ENCODE assay signal across 12 mouse cellular contexts in the genomic region with DNA sequence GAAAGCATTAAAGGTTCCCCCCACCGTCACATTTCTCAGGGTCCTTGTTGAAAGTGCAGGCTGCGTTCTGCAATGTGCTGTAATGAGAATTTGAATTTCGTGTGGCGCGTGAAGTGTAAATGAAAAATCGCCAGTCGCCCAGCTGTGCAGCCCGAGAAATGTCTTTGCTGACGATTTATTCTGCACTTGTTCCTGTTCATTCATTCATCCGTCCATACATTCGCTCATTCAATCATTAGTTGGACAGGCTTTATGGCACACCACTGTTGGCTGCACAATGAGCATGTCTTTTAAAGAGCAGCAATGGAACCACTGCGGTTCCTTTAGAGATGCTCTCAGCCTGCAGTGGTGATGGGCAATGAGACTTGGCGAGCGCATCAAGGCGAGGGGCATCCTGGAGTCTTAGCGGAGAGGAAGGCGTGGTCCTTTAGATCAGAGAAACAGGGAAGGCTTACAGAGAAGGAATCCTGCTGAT. TPM values are rescaled to one million over a fixed set of nuclear protein-coding genes. Genes with fewer than 3 reads are reported as not detected.
DNase-seq lines count a peak whose midpoint lies in the region; ATAC-seq and TF ChIP-seq lines count a peak whose summit lies in the region.
"Had no signal": no experiment of that assay in that cellular context is flagged by ENCODE, and none has a peak within 500 bp of the region (broad histone marks: within the 10 kb centered on the region; RNA-seq: fewer than 3 reads in every experiment).

No protein-coding gene starts in this region.

- no peak for TF ChIP-seq POLR2A in kidney, adult 2 months (IDR thresholded peaks at IDR 0.05; ENCODE audit: low read depth, low read length)

- peaks cover 10% of the 10 kb centered on the region; the same call in 1 of the 2 replicates for H3K4me1 ChIP-seq in kidney, adult 2 months (ENCODE audit: control insufficient read depth, insufficient read depth, low read length)
- H3K4me1 ChIP-seq in forebrain, embryonic 16.5 days (replicated peaks; ENCODE audit: control insufficient read depth, insufficient read depth, low read length): peaks cover 25% of the 10 kb centered on the region
- peaks cover 66% of the 10 kb centered on the region for H3K4me1 ChIP-seq in midbrain, embryonic 10.5 days
- H3K4me1 ChIP-seq in neural tube, embryonic 14.5 days (ENCODE audit: control insufficient read depth, insufficient read depth, low read length): peaks cover 28% of the 10 kb centered on the region
- H3K4me1 ChIP-seq in kidney, embryonic 14.5 days (ENCODE audit: control insufficient read depth, insufficient read depth, low read length): peaks cover 10% of the 10 kb centered on the region; the same call in 1 of the 2 replicates

- WGBS in kidney, adult 2 months: 86% methylated on average over 17 of the region's 17 CpGs
- 7% methylated on average over 17 of the region's 17 CpGs for WGBS in forebrain, embryonic 16.5 days
- 56% methylated on average over 17 of the region's 17 CpGs for WGBS in midbrain, embryonic 10.5 days
- WGBS in neural tube, embryonic 14.5 days: 13% methylated on average over 17 of the region's 17 CpGs
- WGBS in kidney, embryonic 14.5 days: 82% methylated on average over 17 of the region's 17 CpGs

- peak overlapping the region; percentile 45 for H3K4me2 ChIP-seq in forebrain, embryonic 16.5 days (ENCODE audit: low read length)
- H3K4me2 ChIP-seq in neural tube, embryonic 14.5 days (ENCODE audit: low read depth, low read length): peak overlapping the region; percentile 23; the same call in 1 of the 2 replicates
- no peak overlapping the region for H3K4me2 ChIP-seq in kidney, embryonic 14.5 days (replicated peaks; ENCODE audit: low read depth, low read length)
- H3K4me2 ChIP-seq: liver, embryonic 13.5 days had no signal

- no peak for TF ChIP-seq CTCF in kidney, adult 2 months (conservative IDR thresholded peaks at IDR 0.05; ENCODE audit: insufficient read depth, insufficient read length, low read depth, low read length)

- no peaks in the 10 kb centered on the region for H3K27me3 ChIP-seq in kidney, adult 2 months (replicated peaks; ENCODE audit: control insufficient read depth, insufficient read depth, low read length)
- H3K27me3 ChIP-seq in forebrain, embryonic 16.5 days (replicated peaks; ENCODE audit: control insufficient read depth, insufficient read depth, low read length): no peaks in the 10 kb centered on the region
- H3K27me3 ChIP-seq in midbrain, embryonic 10.5 days (ENCODE audit: low read depth, poor library complexity, severe bottlenecking): peaks cover 12% of the 10 kb centered on the region; the same call in 1 of the 2 replicates
- H3K27me3 ChIP-seq in neural tube, embryonic 14.5 days (ENCODE audit: control insufficient read depth, insufficient read depth, low read length): no peaks in the 10 kb centered on the region
- H3K27me3 ChIP-seq in kidney, embryonic 14.5 days (ENCODE audit: control insufficient read depth, insufficient read depth, low read length): no peaks in the 10 kb centered on the region; the same call in 1 of the 2 replicates

- H3K9me3 ChIP-seq in forebrain, embryonic 16.5 days (ENCODE audit: control insufficient read depth, low read length): no peaks in the 10 kb centered on the region
- no peaks in the 10 kb centered on the region; the same call in 1 of the 2 replicates for H3K9me3 ChIP-seq in midbrain, embryonic 10.5 days (replicated peaks)
- H3K9me3 ChIP-seq in neural tube, embryonic 14.5 days (ENCODE audit: control insufficient read depth, low read length): no peaks in the 10 kb centered on the region
- H3K9me3 ChIP-seq in kidney, embryonic 14.5 days (ENCODE audit: control insufficient read depth, low read length): peaks cover 5% of the 10 kb centered on the region
- H3K9me3 ChIP-seq: liver, embryonic 13.5 days had no signal

- H3K36me3 ChIP-seq in kidney, adult 2 months (ENCODE audit: control insufficient read depth, insufficient read depth, low read length): no peaks in the 10 kb centered on the region
- H3K36me3 ChIP-seq in forebrain, embryonic 16.5 days (ENCODE audit: control insufficient read depth, insufficient read depth): no peaks in the 10 kb centered on the region
- H3K36me3 ChIP-seq in midbrain, embryonic 10.5 days: peaks cover 9% of the 10 kb centered on the region
- no peaks in the 10 kb centered on the region for H3K36me3 ChIP-seq in neural tube, embryonic 14.5 days (ENCODE audit: control insufficient read depth, insufficient read depth, low read length)
- no peaks in the 10 kb centered on the region for H3K36me3 ChIP-seq in kidney, embryonic 14.5 days (ENCODE audit: control insufficient read depth, insufficient read depth, low read length)
- H3K36me3 ChIP-seq: liver, embryonic 13.5 days had no signal

- no peak overlapping the region for H3K4me3 ChIP-seq in kidney, adult 2 months (ENCODE audit: insufficient read depth, low read depth, low read length)
- H3K4me3 ChIP-seq in forebrain, embryonic 16.5 days (replicated peaks; ENCODE audit: low read length): peak overlapping the region; percentile 5; the same call in 1 of the 2 replicates
- 0 out of 2 replicates have a peak overlapping the region, but pooled peaks have one; percentile 1 for H3K4me3 ChIP-seq in midbrain, embryonic 10.5 days
- no peak overlapping the region for H3K4me3 ChIP-seq in neural tube, embryonic 14.5 days (ENCODE audit: low read depth, low read length)
- H3K4me3 ChIP-seq in kidney, embryonic 14.5 days (ENCODE audit: low read length): no peak overlapping the region
- H3K4me3 ChIP-seq: liver, embryonic 13.5 days had no signal

- DNase-seq in kidney, adult 2 months: no peak
- no peak for DNase-seq in kidney, postnatal 10 days
- DNase-seq in midbrain, embryonic 10.5 days (ENCODE audit: low spot score): no peak
- DNase-seq in lung, postnatal 10 days: no peak
- DNase-seq in layer of hippocampus, postnatal 25 days (ENCODE audit: extremely low spot score in 1 of 2, low spot score in 1 of 2): no peak
- DNase-seq: adrenal gland, postnatal 14 days; liver, embryonic 13.5 days; lung, postnatal 14 days had no signal

- peak overlapping the region; percentile 21; the same call in 1 of the 2 replicates for H3K27ac ChIP-seq in kidney, adult 2 months (ENCODE audit: insufficient read depth, low read depth, low read length)
- H3K27ac ChIP-seq in forebrain, embryonic 16.5 days (ENCODE audit: low read length): peak overlapping the region; percentile 61
- peak overlapping the region; percentile 68 for H3K27ac ChIP-seq in midbrain, embryonic 10.5 days (replicated peaks)
- peak overlapping the region; percentile 70 for H3K27ac ChIP-seq in neural tube, embryonic 14.5 days (ENCODE audit: low read depth, low read length)
- H3K27ac ChIP-seq in kidney, embryonic 14.5 days (ENCODE audit: low read depth, low read length): no peak overlapping the region
- H3K27ac ChIP-seq: liver, embryonic 13.5 days had no signal

- ATAC-seq in forebrain, embryonic 16.5 days: peak; percentile 25; the same call in 1 of the 2 replicates
- ATAC-seq in neural tube, embryonic 14.5 days (ENCODE audit: low read depth): peak; percentile 24; the same call in 1 of the 2 replicates
- ATAC-seq in kidney, embryonic 14.5 days (ENCODE audit: low FRiP score, low TSS enrichment): no peak
- ATAC-seq: inflammation-experienced regulatory T-cells, adult 6 months had no signal

- peak overlapping the region; percentile 6 for H3K9ac ChIP-seq in forebrain, embryonic 16.5 days (replicated peaks; ENCODE audit: low read depth, low read length)
- no peak overlapping the region; the same call in 1 of the 2 replicates for H3K9ac ChIP-seq in neural tube, embryonic 14.5 days (replicated peaks; ENCODE audit: low read depth, low read length)
- no peak overlapping the region for H3K9ac ChIP-seq in kidney, embryonic 14.5 days (ENCODE audit: low read depth, low read length)
- H3K9ac ChIP-seq: liver, embryonic 13.5 days had no signal

RNA-seq across cellular contexts. Expression of gene Ackr3, which starts 18.7 kb away (rescaled TPM):
- polyA plus RNA-seq in kidney, adult 2 months (2012; rRNA removed): 128 and 172 TPM in 2 replicates
- polyA plus RNA-seq in forebrain, embryonic 16.5 days (2015; fragmentation: Nextera tagmentation; extraction: Ambion mirVana): 20.3 and 26.1 TPM in 2 replicates
- polyA plus RNA-seq in midbrain, embryonic 10.5 days (2016; fragmentation: Nextera tagmentation; extraction: Ambion mirVana): 26.3 and 30.9 TPM in 2 replicates
- polyA plus RNA-seq in neural tube, embryonic 14.5 days (2014; fragmentation: Nextera tagmentation; extraction: Ambion mirVana): 8.7 and 10.8 TPM in 2 replicates
- 10 to 100 TPM; 15.5 to 16.7 TPM for total RNA-seq in layer of hippocampus, postnatal 25 days (2021)
- polyA plus RNA-seq in kidney, embryonic 14.5 days (2014; fragmentation: Nextera tagmentation; extraction: Ambion mirVana): 50.5 and 56.4 TPM in 2 replicates

Comparison
In these comparisons a context has a peak if more than half of its experiments do, and no peak if none do; other contexts are left out.
1. H3K4me3 ChIP-seq: peak in forebrain, embryonic 16.5 days (single experiment) and midbrain, embryonic 10.5 days (single experiment); none in kidney, adult 2 months (single experiment), neural tube, embryonic 14.5 days (single experiment) and kidney, embryonic 14.5 days (single experiment).